Comparison of ENCODE assay signal across 12 mouse cellular contexts in the genomic region with DNA sequence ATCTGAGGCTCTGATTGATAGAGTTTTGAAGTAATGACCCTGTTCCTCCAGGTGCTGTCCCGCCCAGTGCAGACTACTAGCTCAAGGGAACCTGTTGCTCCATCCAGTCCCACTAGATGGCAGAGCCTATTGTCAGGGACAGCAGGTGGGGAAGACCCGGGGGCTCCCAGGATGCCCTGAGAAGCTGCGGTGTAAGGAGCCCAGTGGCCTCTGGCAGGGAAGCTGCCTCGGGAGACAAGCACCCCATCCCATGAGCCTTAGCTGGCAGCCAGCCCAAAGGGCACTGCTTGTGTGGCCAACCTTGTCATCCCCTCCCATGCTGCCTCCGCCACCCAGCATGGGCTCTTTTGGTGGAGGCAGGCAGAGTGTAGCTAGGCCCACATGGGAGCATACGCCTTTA. TPM values are rescaled to one million over a fixed set of nuclear protein-coding genes. Genes with fewer than 3 reads are reported as not detected.
DNase-seq lines count a peak whose midpoint lies in the region; ATAC-seq and TF ChIP-seq lines count a peak whose summit lies in the region.
"Had no signal": no experiment of that assay in that cellular context is flagged by ENCODE, and none has a peak within 500 bp of the region (broad histone marks: within the 10 kb centered on the region; RNA-seq: fewer than 3 reads in every experiment).

No protein-coding gene starts in this region.

- no peak for ATAC-seq in forebrain, embryonic 12.5 days (ENCODE audit: low FRiP score)
- ATAC-seq in intestine, postnatal 0 days = no peak

- no peaks in the 10 kb centered on the region for H3K9me3 ChIP-seq in forebrain, embryonic 10.5 days
- no peaks in the 10 kb centered on the region for H3K9me3 ChIP-seq in forebrain, embryonic 12.5 days
- H3K9me3 ChIP-seq in E14TG2a.4 (ENCODE audit: low read length) = no peaks in the 10 kb centered on the region
- H3K9me3 ChIP-seq in intestine, postnatal 0 days (ENCODE audit: control insufficient read depth) = no peaks in the 10 kb centered on the region
- H3K9me3 ChIP-seq: neural tube, embryonic 15.5 days had no signal

- 71% methylated on average over 6 of the region's 6 CpGs for WGBS in forebrain, embryonic 10.5 days
- 68% methylated on average over 6 of the region's 6 CpGs for WGBS in forebrain, embryonic 12.5 days
- 56% methylated on average over 6 of the region's 6 CpGs for WGBS in intestine, postnatal 0 days

- H3K9ac ChIP-seq in forebrain, embryonic 12.5 days = no peak overlapping the region
- no peak overlapping the region for H3K9ac ChIP-seq in intestine, postnatal 0 days (ENCODE audit: low read depth, low read length)
- H3K9ac ChIP-seq: neural tube, embryonic 15.5 days had no signal

- peak overlapping the region; percentile 66 for H3K27ac ChIP-seq in forebrain, embryonic 10.5 days
- H3K27ac ChIP-seq in forebrain, embryonic 12.5 days = no peak overlapping the region
- H3K27ac ChIP-seq in layer of hippocampus, adult 2 months = no peak overlapping the region
- no peak overlapping the region for H3K27ac ChIP-seq in intestine, postnatal 0 days (ENCODE audit: low read depth, low read length)
- H3K27ac ChIP-seq: neural tube, embryonic 15.5 days had no signal

- no peak overlapping the region for H3K4me2 ChIP-seq in forebrain, embryonic 12.5 days
- no peak overlapping the region for H3K4me2 ChIP-seq in intestine, postnatal 0 days (replicated peaks; ENCODE audit: low read depth)
- H3K4me2 ChIP-seq: neural tube, embryonic 15.5 days had no signal

- H3K27me3 ChIP-seq in forebrain, embryonic 10.5 days (ENCODE audit: poor library complexity, severe bottlenecking) = no peaks in the 10 kb centered on the region
- H3K27me3 ChIP-seq in forebrain, embryonic 12.5 days = no peaks in the 10 kb centered on the region
- H3K27me3 ChIP-seq in E14TG2a.4 (ENCODE audit: insufficient read depth, low read length) = no peaks in the 10 kb centered on the region
- H3K27me3 ChIP-seq in intestine, postnatal 0 days (replicated peaks; ENCODE audit: control insufficient read depth, insufficient read depth, low read length) = no peaks in the 10 kb centered on the region
- H3K27me3 ChIP-seq: neural tube, embryonic 15.5 days had no signal

- H3K4me3 ChIP-seq in forebrain, embryonic 10.5 days = no peak overlapping the region
- no peak overlapping the region for H3K4me3 ChIP-seq in forebrain, embryonic 12.5 days (replicated peaks)
- no peak overlapping the region for H3K4me3 ChIP-seq in layer of hippocampus, adult 2 months
- H3K4me3 ChIP-seq in E14TG2a.4 (replicated peaks; ENCODE audit: low read length) = peak overlapping the region; percentile 64
- no peak overlapping the region for H3K4me3 ChIP-seq in intestine, postnatal 0 days (ENCODE audit: low read depth, low read length)
- H3K4me3 ChIP-seq: neural tube, embryonic 15.5 days had no signal

- no peak for DNase-seq in forebrain, embryonic 10.5 days (ENCODE audit: extremely low spot score, low spot score)
- DNase-seq in layer of hippocampus, adult 2 months (ENCODE audit: low spot score in 2 of 2) = no peak
- DNase-seq in layer of hippocampus, adult 9-10 months (ENCODE audit: low spot score) = no peak
- DNase-seq in cerebellum, postnatal 4 days (ENCODE audit: low spot score in 2 of 2) = no peak
- no peak for DNase-seq in adrenal gland, adult (ENCODE audit: inconsistent age in 2 of 2, low spot score in 1 of 2)
- DNase-seq: cerebellum, adult 11-12 months; heart, postnatal 10 days; layer of hippocampus, postnatal 36 days had no signal

- TF ChIP-seq CTCF in layer of hippocampus, adult 2 months (conservative IDR thresholded peaks at IDR 0.05) = peak; percentile 54
- TF ChIP-seq CTCF in E14TG2a.4 (conservative IDR thresholded peaks at IDR 0.05; ENCODE audit: low read length) = peak; percentile 24
- TF ChIP-seq CTCF in intestine, postnatal 0 days (IDR thresholded peaks at IDR 0.05; ENCODE audit: low read depth) = peak; percentile 50

- peaks cover 7% of the 10 kb centered on the region; the same call in 1 of the 2 replicates for H3K36me3 ChIP-seq in forebrain, embryonic 10.5 days (replicated peaks)
- H3K36me3 ChIP-seq in forebrain, embryonic 12.5 days (replicated peaks) = no peaks in the 10 kb centered on the region
- peaks cover 5% of the 10 kb centered on the region; the same call in 1 of the 2 replicates for H3K36me3 ChIP-seq in E14TG2a.4 (ENCODE audit: insufficient read depth, low read length)
- no peaks in the 10 kb centered on the region for H3K36me3 ChIP-seq in intestine, postnatal 0 days (ENCODE audit: control insufficient read depth, insufficient read depth)
- H3K36me3 ChIP-seq: neural tube, embryonic 15.5 days had no signal

- H3K4me1 ChIP-seq in forebrain, embryonic 10.5 days = peaks cover 77% of the 10 kb centered on the region
- peaks cover 18% of the 10 kb centered on the region; the same call in 1 of the 2 replicates for H3K4me1 ChIP-seq in forebrain, embryonic 12.5 days
- H3K4me1 ChIP-seq in E14TG2a.4 (replicated peaks; ENCODE audit: low read depth, low read length) = peaks cover 29% of the 10 kb centered on the region
- H3K4me1 ChIP-seq in intestine, postnatal 0 days (replicated peaks; ENCODE audit: control insufficient read depth, insufficient read depth, low read length) = 0 out of 2 replicates have a peak, but pooled peaks cover 2% of the 10 kb centered on the region

RNA-seq across cellular contexts. Expression of gene Dusp7, which starts 17.3 kb away (rescaled TPM):
- polyA plus RNA-seq in forebrain, embryonic 10.5 days (2016; fragmentation: Nextera tagmentation; extraction: Ambion mirVana) = 17.6 and 18.9 TPM in 2 replicates
- 12.1 and 16.3 TPM in 2 replicates for polyA plus RNA-seq in forebrain, embryonic 12.5 days (2016; fragmentation: Nextera tagmentation; extraction: Ambion mirVana)
- total RNA-seq in layer of hippocampus, adult 2 months (2021) = 10 to 100 TPM; 81.7 to 93.2 TPM
- polyA plus RNA-seq in intestine, postnatal 0 days (2015; fragmentation: Nextera tagmentation; extraction: Ambion mirVana) = 4.6 TPM in 2 replicates
